Mouse (Mus musculus): ENCODE results near the gene Fcgr3.

- no peak for TF ChIP-seq POLR2A (IDR thresholded peaks at IDR 0.05; ENCODE audit: borderline replicate concordance, control insufficient read depth, low read depth, low read length)
- TF ChIP-seq CTCF (IDR thresholded peaks at IDR 0.05; ENCODE audit: control insufficient read depth, insufficient read depth, low read length) = no peak
Observed at GRCm38 (mm10) chr1:171109620-171110019, 44.9 kb upstream of the Fcgr3 start.
